Mouse (Mus musculus): ENCODE data around the gene Mblac2.

Mblac2 gene

GRCm38 (mm10) chr13:81736606-81737005 lies 25.5 kb downstream of the Mblac2 start:
- no peak for DNase-seq (ENCODE audit: low spot score in 2 of 2)

DNA sequence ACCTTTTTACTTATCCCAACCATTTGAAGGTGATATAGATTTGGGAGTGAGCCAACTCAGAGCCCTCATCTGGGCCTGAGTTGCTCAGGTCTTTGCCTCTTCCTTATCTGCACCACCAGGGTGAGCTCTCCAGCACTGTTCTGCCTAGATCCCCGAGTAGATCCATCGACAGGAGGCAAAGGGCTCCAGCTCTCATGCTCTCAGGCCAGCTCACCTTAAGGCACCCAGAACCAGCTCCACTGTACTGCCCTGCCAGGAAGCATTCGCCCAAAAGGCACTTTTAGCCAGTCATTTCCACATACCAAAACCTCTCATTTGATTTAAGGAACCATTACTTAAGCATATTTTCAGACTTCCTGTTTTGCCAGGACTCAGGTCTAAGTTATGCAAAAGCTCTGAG lies 29.8 kb downstream of the Mblac2 start:
- DNase-seq (ENCODE audit: low spot score in 2 of 2): no peak

DNA sequence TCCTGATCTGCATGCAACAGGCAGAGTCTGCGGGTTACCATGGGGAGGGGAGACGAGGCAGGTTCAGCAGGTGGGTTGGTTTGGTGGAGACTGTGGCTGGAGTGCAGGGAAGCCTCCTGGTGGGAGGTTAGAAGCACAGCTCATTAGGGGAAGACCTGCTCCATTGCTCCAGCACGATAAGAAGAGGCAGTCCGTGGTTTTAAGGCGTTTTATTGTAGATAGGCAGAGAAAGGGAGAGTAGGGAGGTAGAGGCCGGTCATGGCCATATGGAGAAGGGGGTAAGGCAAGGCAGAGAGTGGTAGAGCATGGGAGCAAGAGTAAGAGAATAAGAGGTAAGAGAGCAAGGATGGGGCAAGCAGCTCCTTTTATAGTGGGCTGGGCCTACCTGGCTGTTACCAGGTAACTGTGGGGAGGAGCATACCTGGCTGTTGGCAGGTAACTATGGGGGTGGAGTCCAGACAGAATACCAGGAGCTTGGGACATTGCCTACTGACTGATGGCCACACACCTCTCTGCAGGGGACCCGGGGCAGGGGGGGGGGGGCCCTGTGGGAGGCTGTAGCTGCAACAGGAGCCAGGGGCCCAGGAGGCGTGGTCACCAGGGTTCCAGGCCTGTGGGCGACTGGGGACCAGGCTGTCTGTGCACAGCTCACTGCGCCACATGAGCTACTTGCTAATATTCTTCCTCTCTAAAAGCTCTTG lies 32.4 kb downstream of the Mblac2 start:
- no peak for DNase-seq (ENCODE audit: low spot score in 2 of 2)

DNA sequence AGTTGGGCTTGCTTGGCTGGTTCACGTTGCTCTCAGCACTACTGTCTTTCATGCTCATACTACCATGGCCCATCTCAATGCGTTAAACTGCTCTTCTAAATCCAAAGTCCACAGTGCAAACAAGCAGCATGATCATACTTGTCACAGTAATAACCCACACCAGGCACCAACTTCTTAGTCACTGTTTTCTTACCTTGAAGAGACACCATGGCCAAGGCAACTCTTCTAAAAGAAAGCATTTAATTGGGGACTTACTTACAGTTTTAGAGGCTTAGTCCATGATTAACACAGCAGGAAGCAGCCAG lies 32.9 kb downstream of the Mblac2 start:
- no peak for DNase-seq (ENCODE audit: low spot score in 2 of 2)

DNA sequence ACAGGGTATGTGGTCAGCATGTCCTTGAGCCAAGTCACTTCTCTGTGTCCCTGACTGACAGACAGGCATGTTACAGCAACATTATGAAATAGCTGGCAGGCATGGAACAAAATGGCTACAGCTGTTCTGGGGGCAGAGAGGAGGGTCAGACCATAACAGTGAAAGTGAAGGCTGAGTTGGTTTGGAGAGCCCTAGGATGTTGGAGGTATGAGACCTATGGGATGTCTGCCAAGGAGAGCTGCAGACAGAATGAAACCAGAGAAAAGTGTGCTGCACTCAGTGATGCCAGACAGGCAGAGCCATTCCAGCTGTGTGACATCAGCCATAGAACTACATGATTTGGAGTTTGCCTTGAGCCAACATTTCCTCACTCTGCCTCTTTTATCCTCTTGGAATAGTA lies 43.7 kb downstream of the Mblac2 start:
- DNase-seq (ENCODE audit: low spot score in 2 of 2): no peak

GRCm38 (mm10) chr13:81755324-81755723 lies 44.2 kb downstream of the Mblac2 start:
- DNase-seq (ENCODE audit: low spot score in 2 of 2): no peak

DNA sequence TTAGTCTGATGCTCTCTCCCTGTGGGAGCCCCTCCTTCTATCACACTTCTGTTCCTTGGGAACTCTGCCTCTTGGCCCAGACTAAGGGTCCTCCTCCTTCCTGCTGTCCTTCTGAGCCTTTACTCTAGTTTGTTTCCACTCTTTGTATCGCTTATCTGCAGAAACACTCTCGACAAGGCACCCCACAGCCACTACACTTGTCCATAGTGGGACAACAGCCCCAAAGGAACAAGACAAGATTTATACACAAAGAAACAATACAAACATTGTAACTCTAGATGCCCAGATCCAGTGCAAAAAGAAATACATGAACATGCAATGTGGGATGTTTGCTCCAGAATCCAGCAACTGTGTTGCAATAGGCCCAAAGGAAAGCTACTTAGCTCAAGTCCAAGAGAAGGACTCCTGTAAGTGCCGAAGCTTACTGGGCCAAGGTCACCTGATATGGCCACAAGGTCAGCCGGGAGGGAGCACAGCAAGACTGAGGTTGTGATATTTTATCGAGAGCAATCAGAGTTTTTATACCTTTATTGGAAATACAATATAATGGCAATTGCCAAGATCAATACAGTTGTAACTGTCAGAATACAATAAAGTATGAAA lies 46.0 kb downstream of the Mblac2 start:
- DNase-seq (ENCODE audit: low spot score in 2 of 2): no peak

DNA sequence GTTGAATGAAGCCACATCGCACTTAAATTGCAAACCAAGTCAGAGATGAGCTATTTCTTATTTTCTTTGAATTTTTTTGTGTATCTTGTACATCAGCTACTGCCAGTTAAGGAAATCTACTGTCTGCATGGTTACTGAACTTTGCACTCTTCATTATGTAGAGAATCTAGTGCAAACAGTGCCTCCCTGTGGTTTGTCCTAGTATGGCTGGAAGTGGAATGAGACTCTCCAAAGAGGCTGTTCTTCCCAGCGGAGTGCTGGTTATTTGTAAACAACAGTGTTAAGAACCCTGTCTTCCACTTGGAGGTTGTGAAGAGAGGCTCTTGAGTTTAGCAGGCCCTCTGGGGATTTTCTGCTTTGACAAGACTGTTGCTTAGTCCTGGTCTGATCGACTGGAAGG lies 49.2 kb downstream of the Mblac2 start:
- peak in 1 of 2 experiments; percentile 15 for DNase-seq (ENCODE audit: low spot score in 2 of 2)

DNA sequence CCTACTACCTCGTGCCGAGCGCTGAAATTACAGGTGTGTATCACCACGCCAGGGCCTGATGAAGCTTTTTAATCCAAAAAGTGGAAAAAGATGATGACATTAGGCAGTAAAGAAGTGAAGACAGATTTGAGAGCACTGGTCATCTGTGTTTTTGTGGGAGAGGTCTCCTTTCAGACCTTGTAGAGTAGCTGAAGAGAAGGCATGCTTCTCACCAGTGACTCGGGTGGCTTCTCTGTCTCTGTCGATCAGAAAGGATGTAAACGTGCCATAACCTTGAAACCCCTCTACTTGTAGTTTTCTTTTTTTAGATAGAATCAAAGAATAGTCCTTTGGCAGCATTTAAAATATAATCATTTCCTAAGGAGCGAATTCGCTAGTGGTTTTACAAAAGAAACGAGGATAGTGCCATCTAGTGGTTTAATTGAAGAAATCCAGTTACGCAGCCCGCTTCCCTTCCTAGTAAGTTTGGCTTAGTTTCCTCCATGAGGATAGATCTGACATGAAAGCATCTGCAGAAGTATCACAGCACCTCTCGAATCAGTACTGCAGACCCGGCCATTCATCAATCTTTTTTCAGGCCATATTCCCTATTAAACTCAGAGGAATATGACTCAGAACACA lies 50.5 kb downstream of the Mblac2 start:
- no peak for DNase-seq (ENCODE audit: low spot score in 2 of 2)

GRCm38 (mm10) chr13:81764173-81764572 lies 53.0 kb downstream of the Mblac2 start:
- no peak for DNase-seq (ENCODE audit: low spot score in 2 of 2)

DNA sequence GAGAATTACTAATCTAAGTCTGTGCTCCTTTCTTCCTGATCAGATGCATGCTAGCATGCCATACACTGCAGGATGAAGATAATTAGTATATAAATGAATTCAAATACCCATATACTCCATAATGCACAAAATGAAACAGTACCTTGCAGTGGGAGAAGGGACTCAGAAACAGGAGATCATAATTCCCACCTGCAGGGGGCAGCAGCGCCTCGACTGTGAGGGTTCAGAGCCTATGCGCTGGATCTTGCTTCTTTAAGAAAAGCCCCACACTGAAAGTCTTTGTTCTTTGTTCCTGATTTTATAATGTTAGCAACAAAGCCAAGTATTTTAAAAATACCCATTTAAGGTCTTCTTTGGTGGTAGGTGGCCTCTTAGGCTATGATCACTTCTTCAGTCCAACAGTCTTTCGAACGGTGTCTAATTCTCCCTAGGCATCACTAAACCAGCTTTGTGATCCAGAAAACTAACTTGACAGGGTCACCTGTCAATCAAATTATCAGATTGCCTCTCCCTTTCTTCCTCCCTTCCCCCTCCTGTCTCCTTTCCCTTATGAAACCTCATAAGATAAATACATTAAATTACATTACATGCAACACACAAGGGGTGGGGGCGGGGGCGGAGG lies 56.0 kb downstream of the Mblac2 start:
- DNase-seq (ENCODE audit: low spot score in 2 of 2): peak; percentile 23 to 47

DNA sequence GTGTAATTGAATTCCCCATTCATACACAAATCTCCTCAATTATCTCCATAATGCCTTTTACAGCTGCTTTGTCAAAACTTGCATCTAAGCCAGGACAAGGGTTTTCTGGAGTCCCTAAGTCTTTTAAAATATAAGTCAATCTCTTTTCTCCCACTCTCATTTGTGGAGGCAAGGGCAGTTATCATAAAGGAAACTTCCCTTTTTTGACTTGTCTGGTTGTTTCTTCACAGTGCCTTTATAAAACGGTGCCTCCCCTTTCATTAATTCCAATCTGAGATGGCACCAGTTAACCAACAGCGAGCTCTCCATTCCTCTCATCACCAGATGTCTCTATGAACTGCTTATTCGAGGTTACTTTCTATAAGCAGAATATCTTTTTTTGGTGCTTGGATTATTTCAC lies 65.1 kb downstream of the Mblac2 start:
- no peak for DNase-seq (ENCODE audit: low spot score in 2 of 2)

DNA sequence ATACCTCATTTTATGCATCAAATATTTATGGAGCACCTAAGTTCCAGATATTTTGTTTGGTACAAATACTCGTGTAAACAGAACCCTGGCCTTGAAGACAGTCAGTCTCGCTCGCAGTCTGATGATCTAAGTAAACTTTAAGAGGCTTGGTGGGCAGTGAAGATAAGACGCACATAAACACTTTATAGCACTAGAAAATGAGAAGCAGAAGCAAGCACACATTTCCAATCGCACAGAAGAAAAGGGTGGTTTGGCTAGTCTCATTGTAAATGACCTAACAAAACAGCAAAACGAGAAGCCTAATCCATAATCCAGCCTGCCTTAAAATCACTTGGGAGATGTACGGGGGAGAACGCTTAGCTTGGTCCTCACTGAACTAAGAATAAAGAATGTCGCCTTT lies 71.3 kb downstream of the Mblac2 start:
- DNase-seq (ENCODE audit: low spot score in 2 of 2): no peak

DNA sequence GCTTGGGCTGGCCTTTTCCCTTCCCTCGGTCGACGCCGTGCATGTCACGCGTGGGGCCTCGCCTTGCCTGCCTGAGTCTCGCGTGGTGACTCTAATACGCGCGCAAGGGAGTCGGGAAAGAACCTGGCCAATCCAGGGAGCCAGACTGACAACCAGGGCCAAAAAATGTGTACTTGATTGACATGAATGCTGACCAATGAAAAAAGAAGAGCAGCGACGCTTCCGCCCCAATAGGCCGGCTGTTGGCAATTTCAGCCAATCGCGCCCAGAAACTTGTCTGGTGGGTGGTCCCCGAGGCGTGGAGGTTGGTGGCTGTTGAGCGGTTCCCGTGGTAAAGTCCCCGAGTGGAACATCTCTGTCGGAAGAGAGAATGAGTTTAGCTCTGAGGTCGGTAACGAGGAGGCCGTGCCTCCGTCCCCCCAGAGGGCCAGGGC lies 71.8 kb downstream of the Mblac2 start, which contains the start of gene Cetn3:
Cetn3 (plus strand) TSS at position 107 of the 434 bp plus-strand sequence.
- peak; percentile 76 to 83 for DNase-seq (ENCODE audit: low spot score in 2 of 2)

GRCm38 (mm10) chr13:81783405-81784342 lies 72.5 kb downstream of the Mblac2 start:
- peak; percentile 94 to 97 for DNase-seq (ENCODE audit: low spot score in 2 of 2)

DNA sequence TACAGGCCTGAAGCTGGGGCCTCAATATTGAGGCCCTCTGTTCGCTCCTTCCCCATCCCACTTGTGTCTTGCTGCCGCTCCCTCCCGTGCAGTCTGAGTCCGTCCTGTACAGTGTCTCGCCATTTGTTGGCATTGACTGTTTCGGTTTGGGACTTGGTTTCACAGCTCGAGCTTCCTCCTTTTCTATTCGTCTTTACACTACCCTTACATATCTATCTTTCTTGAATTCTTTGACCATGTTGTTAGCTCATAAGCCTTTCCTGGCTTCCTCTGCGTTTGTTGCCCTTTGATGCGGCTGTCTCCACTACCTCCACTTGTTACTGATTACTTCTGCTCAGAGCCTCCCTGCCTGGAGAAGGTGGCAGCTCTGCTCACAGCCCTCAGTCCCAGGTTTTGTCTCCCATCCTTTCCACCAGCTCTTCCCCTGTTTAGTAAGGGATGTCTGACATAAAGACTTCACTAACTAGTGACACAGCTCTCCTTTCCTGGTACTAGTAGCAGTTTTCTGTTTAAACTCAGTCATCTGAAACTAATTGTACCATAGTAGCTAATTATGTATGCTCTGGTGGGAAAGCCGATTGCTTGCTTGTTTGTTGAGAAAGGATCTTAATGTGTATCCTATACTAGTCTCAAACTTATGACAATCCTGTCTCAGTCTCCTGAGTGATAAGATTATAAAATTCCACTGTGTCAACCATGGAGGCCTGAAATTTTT lies 74.8 kb downstream of the Mblac2 start:
- no peak for DNase-seq (ENCODE audit: low spot score in 2 of 2)

GRCm38 (mm10) chr13:81790160-81790559 lies 79.0 kb downstream of the Mblac2 start:
- DNase-seq (ENCODE audit: low spot score in 2 of 2): no peak

DNA sequence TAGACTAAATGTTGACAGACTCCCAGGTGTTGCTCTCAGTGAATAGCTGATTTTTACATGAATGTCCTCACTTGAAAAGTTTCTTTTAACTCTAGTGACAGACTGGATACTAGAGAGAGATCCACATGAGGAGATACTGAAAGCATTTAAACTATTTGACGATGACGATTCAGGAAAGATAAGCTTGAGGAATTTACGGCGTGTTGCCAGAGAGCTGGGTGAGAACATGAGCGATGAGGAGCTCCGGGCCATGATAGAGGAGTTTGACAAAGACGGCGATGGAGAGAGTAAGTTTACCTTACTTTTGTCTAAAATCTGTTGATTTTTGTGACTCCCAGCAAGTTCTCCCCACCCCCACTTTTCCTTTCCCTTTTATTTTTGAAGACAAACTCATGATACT lies 80.7 kb downstream of the Mblac2 start:
- no peak for DNase-seq (ENCODE audit: low spot score in 2 of 2)

DNA sequence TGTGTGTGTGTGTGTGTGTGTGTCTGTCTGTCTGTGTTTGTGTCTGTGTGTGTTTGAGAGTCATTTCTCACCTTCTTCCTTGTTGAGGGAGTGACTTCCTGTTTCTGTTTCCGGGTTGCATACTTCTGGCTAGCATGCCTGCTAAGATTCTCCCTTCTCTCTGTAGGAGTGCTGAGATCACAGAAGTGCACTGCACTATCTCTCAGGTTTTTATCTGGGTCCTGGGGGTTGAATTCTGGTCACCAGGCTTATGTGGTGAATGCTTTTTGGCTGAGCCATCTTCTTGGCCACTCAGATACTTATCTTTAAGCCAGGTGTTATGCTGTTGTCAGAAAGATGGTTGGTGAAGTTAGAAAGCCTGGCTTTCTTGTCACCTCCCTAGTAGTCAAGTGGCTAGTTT lies 82.7 kb downstream of the Mblac2 start:
- DNase-seq (ENCODE audit: low spot score in 2 of 2): no peak

- DNase-seq (ENCODE audit: low spot score in 2 of 2): no peak
Observed at GRCm38 (mm10) chr13:81801121-81801520, 90.0 kb downstream of the Mblac2 start.

Data from spleen, postnatal 14 days (tissue).